Mouse (Mus musculus): ENCODE results near the gene Hmgn1. TPM values are rescaled to one million over a fixed set of nuclear protein-coding genes. Genes with fewer than 3 reads are reported as not detected.

Hmgn1 gene
- polyA plus RNA-seq, 1 experiment from 2014 or later: 581 TPM

DNA sequence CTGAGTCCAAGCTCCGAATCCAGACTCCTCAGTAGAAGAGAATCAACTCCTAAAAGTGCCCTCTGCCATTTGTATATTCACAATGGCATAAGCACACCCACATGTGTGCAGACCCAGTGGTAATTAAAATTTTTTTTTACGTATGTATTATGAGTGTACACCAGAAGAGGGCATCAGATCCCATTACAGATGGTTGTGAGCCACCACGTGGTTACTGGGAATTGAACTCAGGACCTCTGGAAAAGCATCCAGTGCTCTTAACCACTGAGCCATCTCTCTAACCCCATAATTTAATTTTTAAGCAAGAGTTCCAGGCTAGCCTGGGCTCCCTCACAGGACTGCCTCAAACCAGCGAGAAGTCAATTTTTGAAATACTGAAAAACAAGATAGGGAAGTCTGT, 40.1 kb downstream of the Hmgn1 start:
- no peak overlapping the region for H3K9ac ChIP-seq
- peaks cover 16% of the 10 kb centered on the region for H3K4me1 ChIP-seq
- H3K4me3 ChIP-seq (replicated peaks): no peak overlapping the region
- 75% methylated on average over 4 of the region's 4 CpGs for WGBS
- H3K9me3 ChIP-seq (replicated peaks): no peaks in the 10 kb centered on the region
- H3K27me3 ChIP-seq: no peaks in the 10 kb centered on the region
- H3K27ac ChIP-seq (replicated peaks): no peak overlapping the region
- no peak overlapping the region for H3K4me2 ChIP-seq (replicated peaks)
- no peaks in the 10 kb centered on the region for H3K36me3 ChIP-seq
- no peak for ATAC-seq (ENCODE audit: insufficient number of reproducible peaks, low FRiP score, low TSS enrichment, low read depth)

- no peak for ATAC-seq (ENCODE audit: insufficient number of reproducible peaks, low FRiP score, low TSS enrichment, low read depth)
- H3K36me3 ChIP-seq: no peaks in the 10 kb centered on the region
- no peak overlapping the region for H3K9ac ChIP-seq
- peaks cover 16% of the 10 kb centered on the region for H3K4me1 ChIP-seq
- H3K4me2 ChIP-seq (replicated peaks): no peak overlapping the region
- no peak overlapping the region for H3K4me3 ChIP-seq (replicated peaks)
- H3K27me3 ChIP-seq: no peaks in the 10 kb centered on the region
- 71% methylated on average over 12 of the region's 12 CpGs for WGBS
- no peaks in the 10 kb centered on the region for H3K9me3 ChIP-seq (replicated peaks)
- H3K27ac ChIP-seq (replicated peaks): no peak overlapping the region
These were observed 40.5 kb downstream of the Hmgn1 start for GRCm38 (mm10) chr16:96087001-96087400.

GRCm38 (mm10) chr16:96085597-96085996, 41.9 kb downstream of the Hmgn1 start:
- H3K4me2 ChIP-seq (replicated peaks): no peak overlapping the region
- H3K4me3 ChIP-seq (replicated peaks): no peak overlapping the region
- ATAC-seq (ENCODE audit: insufficient number of reproducible peaks, low FRiP score, low TSS enrichment, low read depth): no peak
- peaks cover 23% of the 10 kb centered on the region for H3K4me1 ChIP-seq
- no peaks in the 10 kb centered on the region for H3K27me3 ChIP-seq
- H3K36me3 ChIP-seq: peaks cover 4% of the 10 kb centered on the region; the same call in 1 of the 2 replicates
- H3K9me3 ChIP-seq (replicated peaks): no peaks in the 10 kb centered on the region
- no peak overlapping the region for H3K9ac ChIP-seq
- H3K27ac ChIP-seq (replicated peaks): no peak overlapping the region

GRCm38 (mm10) chr16:96083179-96083646, 44.3 kb downstream of the Hmgn1 start:
- no peak for ATAC-seq (ENCODE audit: insufficient number of reproducible peaks, low FRiP score, low TSS enrichment, low read depth)

DNA sequence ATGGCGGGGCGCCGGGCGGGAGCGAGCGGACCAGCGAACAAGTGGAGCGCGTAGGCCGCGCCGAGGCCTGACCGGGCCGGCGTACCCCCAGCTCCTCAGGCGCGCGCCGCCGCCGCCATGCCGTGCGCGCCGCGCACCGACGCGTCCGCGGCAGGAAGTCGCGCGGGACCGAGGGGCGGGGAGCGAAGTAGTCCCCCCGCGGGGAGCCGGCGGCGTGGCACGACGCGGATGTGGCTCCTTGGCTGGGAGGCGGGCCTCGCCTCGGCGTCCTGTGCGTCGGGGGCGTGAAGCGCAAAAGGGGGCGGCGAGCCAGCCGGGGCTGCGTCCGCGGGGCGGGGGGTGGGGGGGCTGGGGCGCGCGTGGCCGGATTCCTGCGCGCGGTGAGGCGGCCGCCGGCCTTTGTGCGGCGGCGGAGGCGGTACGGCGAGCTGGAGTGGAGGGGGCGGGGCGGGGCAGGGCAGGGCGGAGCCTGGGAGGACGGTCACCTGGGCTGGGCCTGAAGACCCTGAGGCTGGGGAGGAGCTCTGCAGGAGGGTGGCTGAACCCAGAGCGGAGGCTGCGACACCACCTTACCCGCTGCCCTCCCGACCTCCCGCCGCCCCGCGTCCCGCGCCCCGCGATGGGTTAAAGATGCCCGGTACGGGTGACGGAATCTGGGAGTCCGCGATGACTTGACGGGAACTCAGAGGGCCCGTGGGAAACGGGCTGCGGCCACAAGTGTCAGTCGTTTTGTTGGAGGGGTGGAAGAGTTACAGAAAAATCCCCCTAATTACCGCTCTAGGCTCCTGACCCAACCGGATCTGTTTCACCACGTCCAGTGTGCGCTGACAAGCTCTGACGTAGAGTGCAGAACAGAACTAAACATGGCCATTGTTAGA, 45.0 kb downstream of the Hmgn1 start, which contains the start of gene Brwd1:
TSS of gene Brwd1 (minus strand) at position 226 of the 878 bp plus-strand sequence.
- WGBS: under 1% methylated on average over 101 of the region's 107 CpGs
- Histone ChIP-seq H3K27ac (replicated peaks) (peak within 1 kb of the TSS; percentile 95), H3K9ac (peak within 1 kb of the TSS; percentile 93), H3K27me3 (no peaks in the 10 kb centered on the region), H3K4me1 (peaks cover 21% of the 10 kb centered on the region), H3K9me3 (replicated peaks) (no peaks in the 10 kb centered on the region), H3K4me2 (replicated peaks) (peak within 1 kb of the TSS; percentile 64), H3K36me3 (peaks cover 31% of the 10 kb centered on the region), H3K4me3 (replicated peaks) (peak within 1 kb of the TSS; percentile 88)
- ATAC-seq (ENCODE audit: insufficient number of reproducible peaks, low FRiP score, low TSS enrichment, low read depth): peak; percentile 90

More at GRCm38 (mm10) chr16:96083179-96083646, 44.3 kb downstream of the Hmgn1 start:
- Histone ChIP-seq H3K4me1 (peaks cover 23% of the 10 kb centered on the region), H3K4me3 (replicated peaks) (peak overlapping the region; percentile 88), H3K36me3 (peaks cover 27% of the 10 kb centered on the region), H3K9ac (0 out of 2 replicates have a peak overlapping the region, but pooled peaks have one; percentile 93), H3K27ac (replicated peaks) (peak overlapping the region; percentile 95), H3K27me3 (no peaks in the 10 kb centered on the region), H3K4me2 (replicated peaks) (peak overlapping the region; percentile 64), H3K9me3 (replicated peaks) (no peaks in the 10 kb centered on the region)
- 7% methylated on average over 20 of the region's 20 CpGs for WGBS

- Histone ChIP-seq H3K27ac (replicated peaks) (peak overlapping the region; percentile 95), H3K4me1 (peaks cover 21% of the 10 kb centered on the region), H3K9ac (peak overlapping the region; percentile 93), H3K27me3 (no peaks in the 10 kb centered on the region), H3K9me3 (replicated peaks) (no peaks in the 10 kb centered on the region), H3K4me3 (replicated peaks) (peak overlapping the region; percentile 88), H3K4me2 (replicated peaks) (peak overlapping the region; percentile 64), H3K36me3 (peaks cover 35% of the 10 kb centered on the region)
- ATAC-seq (ENCODE audit: insufficient number of reproducible peaks, low FRiP score, low TSS enrichment, low read depth): peak; percentile 12; the same call in 1 of the 2 replicates
- under 1% methylated on average over 65 of the region's 68 CpGs for WGBS
These were observed 45.7 kb downstream of the Hmgn1 start for GRCm38 (mm10) chr16:96081742-96082241.

DNA sequence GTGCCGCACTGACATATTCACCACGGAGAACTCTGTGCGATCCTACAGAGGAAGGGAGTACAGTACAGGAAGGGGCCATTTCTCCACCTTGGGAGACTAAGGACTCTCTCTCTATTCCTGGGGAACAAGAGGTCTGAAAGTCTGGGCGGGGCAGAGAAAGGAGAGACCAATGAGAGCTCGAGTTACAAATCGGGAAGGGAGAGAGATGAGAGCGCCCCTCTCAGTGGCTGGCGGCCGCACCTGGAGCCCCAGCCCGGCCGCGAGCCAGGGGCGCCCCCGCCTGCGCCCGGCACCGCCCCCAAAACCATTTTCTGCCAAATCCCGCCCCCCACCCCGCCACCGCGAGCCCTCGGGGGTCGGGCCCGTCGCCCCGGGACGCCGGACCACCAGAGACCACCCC, 46.2 kb downstream of the Hmgn1 start:
- H3K27me3 ChIP-seq: no peaks in the 10 kb centered on the region
- ATAC-seq (ENCODE audit: insufficient number of reproducible peaks, low FRiP score, low TSS enrichment, low read depth): peak; percentile 86

DNA sequence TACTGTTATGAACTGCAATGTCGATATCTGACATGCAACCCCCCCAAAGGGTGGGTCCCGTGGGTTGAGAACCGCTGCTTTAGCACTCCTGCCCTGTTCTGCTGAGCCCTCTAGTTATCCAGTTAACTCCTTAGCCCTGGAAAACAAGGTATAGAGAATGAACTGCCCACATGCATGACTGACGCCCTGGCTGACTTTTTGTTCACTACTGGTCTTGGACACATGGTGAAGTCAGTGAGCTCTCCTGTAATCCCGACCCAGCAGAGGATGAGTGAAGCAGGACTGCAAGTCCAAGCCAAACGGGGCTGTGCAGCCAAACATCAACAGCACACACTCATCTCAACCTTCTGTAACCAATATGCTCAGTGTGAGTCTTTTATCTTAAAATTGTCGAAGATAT, 47.0 kb downstream of the Hmgn1 start:
- 79% methylated on average over 7 of the region's 7 CpGs for WGBS
- no peak for ATAC-seq (ENCODE audit: insufficient number of reproducible peaks, low FRiP score, low TSS enrichment, low read depth)
- no peak overlapping the region for H3K9ac ChIP-seq

More for the DNA sequence above, 46.2 kb downstream of the Hmgn1 start:
- Histone ChIP-seq H3K4me3 (replicated peaks) (peak overlapping the region; percentile 88), H3K9me3 (replicated peaks) (no peaks in the 10 kb centered on the region), H3K36me3 (peaks cover 37% of the 10 kb centered on the region), H3K27ac (replicated peaks) (peak overlapping the region; percentile 95), H3K4me2 (replicated peaks) (peak overlapping the region; percentile 64), H3K9ac (peak overlapping the region; percentile 93), H3K4me1 (peaks cover 21% of the 10 kb centered on the region)
- WGBS: under 1% methylated on average over 17 of the region's 28 CpGs

More for the DNA sequence above, 47.0 kb downstream of the Hmgn1 start:
- H3K27me3 ChIP-seq: no peaks in the 10 kb centered on the region
- no peak overlapping the region for H3K27ac ChIP-seq (replicated peaks)
- H3K9me3 ChIP-seq (replicated peaks): no peaks in the 10 kb centered on the region
- H3K4me2 ChIP-seq (replicated peaks): peak overlapping the region; percentile 64; the same call in 1 of the 2 replicates
- peaks cover 44% of the 10 kb centered on the region for H3K36me3 ChIP-seq
- peaks cover 21% of the 10 kb centered on the region for H3K4me1 ChIP-seq
- peak overlapping the region; percentile 88; the same call in 1 of the 2 replicates for H3K4me3 ChIP-seq (replicated peaks)

Other genes with a start within 250 kb of the Hmgn1 start
- gene Psmg1, start 136.8 kb downstream of the Hmgn1 start, polyA plus RNA-seq (2015; fragmentation: Nextera tagmentation; extraction: Ambion mirVana): 82.0 and 84.6 TPM in 2 replicates
- gene Brwd1, start 45.2 kb downstream of the Hmgn1 start, polyA plus RNA-seq (2015; fragmentation: Nextera tagmentation; extraction: Ambion mirVana): 78.3 and 79.8 TPM in 2 replicates
- gene Wrb, start 17.7 kb upstream of the Hmgn1 start, polyA plus RNA-seq (2015; fragmentation: Nextera tagmentation; extraction: Ambion mirVana): 51.3 and 52.3 TPM in 2 replicates
- gene Lca5l, start 64.5 kb upstream of the Hmgn1 start, polyA plus RNA-seq (2015; fragmentation: Nextera tagmentation; extraction: Ambion mirVana): 2.1 and 2.3 TPM in 2 replicates
- 12.8 and 21.1 TPM in 2 replicates for gene Sh3bgr, start 72.7 kb upstream of the Hmgn1 start, polyA plus RNA-seq (2015; fragmentation: Nextera tagmentation; extraction: Ambion mirVana)
- gene B3galt5, start 108.1 kb upstream of the Hmgn1 start, polyA plus RNA-seq (2015; fragmentation: Nextera tagmentation; extraction: Ambion mirVana): 0.61 and 0.79 TPM in 2 replicates

Data from embryonic facial prominence, embryonic 15.5 days (tissue).